ENCODE assay signal across 26 mouse cellular contexts in genomic region chr10:117542886-117543695, GRCm38 (mm10).
"Had no signal": no experiment of that assay in that cellular context is flagged by ENCODE, and none has a peak within 500 bp of the region (broad histone marks: within the 10 kb centered on the region; RNA-seq: fewer than 3 reads in every experiment).

No protein-coding gene starts in this region.

- DNase-seq: gastrocnemius, postnatal 14 days; gastrocnemius, postnatal 36 days; heart, adult 11 months; heart, adult 2 months; heart, postnatal 14 days; heart, postnatal 36 days; kidney, adult 11 months; kidney, adult 2 months; kidney, adult 9 months; kidney, postnatal 14 days; kidney, postnatal 36 days; layer of hippocampus, adult 9-11 months had no signal

- H3K4me2 ChIP-seq: heart, embryonic 11.5 days; heart, embryonic 13.5 days; heart, embryonic 15.5 days; hindbrain, embryonic 13.5 days; hindbrain, embryonic 15.5 days; kidney, embryonic 15.5 days; limb, embryonic 13.5 days; limb, embryonic 15.5 days; liver, embryonic 12.5 days had no signal

- H3K36me3 ChIP-seq: heart, embryonic 13.5 days; heart, embryonic 15.5 days; hindbrain, embryonic 13.5 days; hindbrain, embryonic 15.5 days; kidney, embryonic 15.5 days; limb, embryonic 13.5 days; limb, embryonic 15.5 days; liver, embryonic 12.5 days had no signal

- H3K9me3 ChIP-seq: heart, embryonic 13.5 days; heart, embryonic 15.5 days; hindbrain, embryonic 13.5 days; hindbrain, embryonic 15.5 days; kidney, embryonic 15.5 days; limb, embryonic 13.5 days; limb, embryonic 15.5 days; liver, embryonic 12.5 days had no signal

- ATAC-seq: hindbrain, postnatal 0 days; intestine, embryonic 16.5 days; liver, embryonic 12.5 days had no signal

- H3K4me3 ChIP-seq: heart, adult 2 months; heart, embryonic 13.5 days; heart, embryonic 15.5 days; hindbrain, embryonic 13.5 days; hindbrain, embryonic 15.5 days; kidney, embryonic 15.5 days; left cerebral cortex, adult 2 months; limb, embryonic 13.5 days; limb, embryonic 15.5 days; liver, embryonic 12.5 days had no signal

- H3K4me1 ChIP-seq: heart, embryonic 13.5 days; heart, embryonic 15.5 days; hindbrain, embryonic 15.5 days; liver, embryonic 12.5 days had no signal

- H3K27me3 ChIP-seq: heart, embryonic 13.5 days; heart, embryonic 15.5 days; hindbrain, embryonic 13.5 days; hindbrain, embryonic 15.5 days; kidney, embryonic 15.5 days; limb, embryonic 13.5 days; limb, embryonic 15.5 days; liver, embryonic 12.5 days had no signal

- H3K27ac ChIP-seq: heart, adult 2 months; heart, embryonic 13.5 days; heart, embryonic 15.5 days; hindbrain, embryonic 13.5 days; hindbrain, embryonic 15.5 days; hindbrain, postnatal 0 days; kidney, embryonic 15.5 days; kidney, postnatal 0 days; left cerebral cortex, adult 2 months; limb, embryonic 13.5 days; liver, embryonic 12.5 days; liver, embryonic 14.5 days had no signal

- H3K9ac ChIP-seq: heart, embryonic 13.5 days; heart, embryonic 15.5 days; hindbrain, embryonic 13.5 days; hindbrain, embryonic 15.5 days; kidney, embryonic 15.5 days; limb, embryonic 13.5 days; limb, embryonic 15.5 days; liver, embryonic 12.5 days; liver, embryonic 14.5 days had no signal
